Mouse (Mus musculus) CD4-positive helper T cell, adult 2 months (primary cell): Measurements from ENCODE around the gene Cacna2d2.

ENCODE experiments used
- DNase-seq: peaks from one replicate; pipeline ENCODE4 v3.0.0-alpha.2; 2012; ENCODE audit warnings: low read depth, missing footprints, low spot score

Gene Cacna2d2

DNA sequence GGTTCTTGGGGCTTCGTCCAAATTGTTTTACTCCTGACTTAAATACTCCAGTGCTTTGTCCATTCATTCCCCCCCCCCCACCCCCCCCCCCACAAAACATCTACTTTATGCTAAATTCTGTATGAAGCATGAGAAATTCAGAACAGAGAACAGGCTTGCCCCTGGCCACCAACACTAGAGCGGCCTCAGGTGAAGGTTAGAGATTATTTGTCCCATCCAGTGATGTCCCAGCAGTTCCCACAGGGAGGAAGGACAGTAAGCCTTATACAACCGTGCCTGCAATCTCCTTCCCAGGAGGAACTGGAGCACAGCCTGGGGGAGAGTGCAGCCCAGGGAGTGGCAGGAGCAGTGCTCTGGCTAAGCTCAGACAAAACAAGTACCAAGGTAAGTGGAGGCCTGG is 179.2 kb downstream of the Cacna2d2 start, which contains the start of gene Naa80:
Gene Naa80, plus strand, starts transcription at position 301 of the 400 bp plus-strand sequence.
- no peak for DNase-seq
